Mouse (Mus musculus) embryonic fibroblast, embryonic 13.5 days (primary cell): ENCODE data around the gene Rasgrf2.

ENCODE experiments used
- CTCF ChIP-seq: IDR thresholded peaks from 2 replicates; pipeline ENCODE4 v1.5.1; 2011; ENCODE audit warnings: mild to moderate bottlenecking, control low read depth, low read length, moderate library complexity, borderline replicate concordance; ENCODE audit not compliant: insufficient read depth
- POLR2A ChIP-seq: IDR thresholded peaks from 2 replicates; pipeline ENCODE4 v1.6.1; 2011; ENCODE audit warnings: low read depth, mild to moderate bottlenecking, control low read depth, low read length, moderate library complexity

GRCm38 (mm10) chr13:92150551-92150950 is 19.1 kb upstream of the Rasgrf2 start:
- TF ChIP-seq POLR2A (no peak), CTCF (no peak)
